Mouse (Mus musculus): ENCODE data around the gene Dbndd2.

GRCm38 (mm10) chr2:164441731-164442130 lies 44.2 kb upstream of the Dbndd2 start:
- TF ChIP-seq CHD2 (IDR thresholded peaks at IDR 0.05; ENCODE audit: low read depth, low read length) (no peak), MAFK (IDR thresholded peaks at IDR 0.05; ENCODE audit: insufficient read depth, low read depth, low read length) (no peak), ZC3H11A (IDR thresholded peaks at IDR 0.05; ENCODE audit: borderline replicate concordance, low read depth, low read length) (no peak)
